Mouse (Mus musculus) myocyte (in vitro differentiated cells): ENCODE results near the gene Hnrnpul1. TPM values are rescaled to one million over a fixed set of nuclear protein-coding genes. Genes with fewer than 3 reads are reported as not detected.

Experiments
- H3K27me3 ChIP-seq: one replicate; pipeline ENCODE4 v1.6.1; 2011; ENCODE audit not compliant: control insufficient read depth, insufficient read depth, insufficient read length
- H3K36me3 ChIP-seq: one replicate; pipeline ENCODE4 v1.6.1; 2011; ENCODE audit not compliant: control insufficient read depth, insufficient read depth
- H3K4me2 ChIP-seq: one replicate; pipeline ENCODE4 v1.6.1; 2011; ENCODE audit warnings: low read depth, control low read depth
- H3K4me3 ChIP-seq: one replicate; pipeline ENCODE4 v1.5.1; 2011; ENCODE audit warnings: mild to moderate bottlenecking, control low read depth, moderate library complexity
- H3K79me2 ChIP-seq: one replicate; pipeline ENCODE4 v1.6.1; 2011; ENCODE audit not compliant: control insufficient read depth, insufficient read depth
- H3ac ChIP-seq: one replicate; pipeline ENCODE4 v1.6.1; 2011; ENCODE audit not compliant: control insufficient read depth, insufficient read length
- CEBPB ChIP-seq: IDR thresholded peaks from 2 replicates; pipeline ENCODE4 v1.6.1; 2011; ENCODE audit warnings: mild to moderate bottlenecking, moderate library complexity; ENCODE audit not compliant: poor library complexity, insufficient read depth, severe bottlenecking
- E2F4 ChIP-seq: IDR thresholded peaks from one replicate; pipeline ENCODE4 v1.6.1; 2011; ENCODE audit warnings: mild to moderate bottlenecking, control low read depth, moderate library complexity; ENCODE audit not compliant: insufficient read depth
- MAX ChIP-seq: IDR thresholded peaks from one replicate; pipeline ENCODE4 v1.6.1; 2011; ENCODE audit warnings: low read depth, mild to moderate bottlenecking, control low read depth
- MYOD1 ChIP-seq, 3 experiments: IDR thresholded peaks; one replicate each; pipeline ENCODE4 v1.6.1; 2011; ENCODE audit warnings: control low read depth in 2 of 3, low read depth in 2 of 3, mild to moderate bottlenecking in 2 of 3, moderate library complexity in 1 of 3; ENCODE audit not compliant: insufficient read length in 2 of 3, control insufficient read depth in 1 of 3
- MYOG ChIP-seq, 3 experiments: IDR thresholded peaks; one replicate each; pipeline ENCODE4 v1.6.1; 2011; ENCODE audit warnings: control low read depth in 2 of 3, low read depth in 2 of 3, mild to moderate bottlenecking in 2 of 3; ENCODE audit not compliant: insufficient read length in 2 of 3, control insufficient read depth in 1 of 3, insufficient read depth in 1 of 3
- POLR2A ChIP-seq: IDR thresholded peaks from one replicate; pipeline ENCODE4 v1.6.1; 2011; ENCODE audit warnings: low read depth, mild to moderate bottlenecking, control low read depth, moderate library complexity; ENCODE audit not compliant: insufficient read length
- POLR2AphosphoS2 ChIP-seq: IDR thresholded peaks from one replicate; pipeline ENCODE4 v1.6.1; 2011; ENCODE audit warnings: low read depth, control low read depth; ENCODE audit not compliant: insufficient read length
- REST ChIP-seq: IDR thresholded peaks from one replicate; pipeline ENCODE4 v1.6.1; 2011; ENCODE audit warnings: mild to moderate bottlenecking, control low read depth, moderate library complexity; ENCODE audit not compliant: insufficient read depth, insufficient read length
- SRF ChIP-seq: IDR thresholded peaks from one replicate; pipeline ENCODE4 v1.6.1; 2011; ENCODE audit warnings: low read depth; ENCODE audit not compliant: control insufficient read depth, insufficient read length
- TCF12 ChIP-seq: IDR thresholded peaks from one replicate; pipeline ENCODE4 v1.6.1; 2011; ENCODE audit warnings: mild to moderate bottlenecking, control low read depth; ENCODE audit not compliant: poor library complexity, insufficient read depth, severe bottlenecking
- TCF3 ChIP-seq: IDR thresholded peaks from one replicate; pipeline ENCODE4 v1.6.1; 2011; ENCODE audit warnings: low read depth, control low read depth; ENCODE audit not compliant: insufficient read length
- USF1 ChIP-seq: IDR thresholded peaks from one replicate; pipeline ENCODE4 v1.6.1; 2011; ENCODE audit warnings: low read depth, mild to moderate bottlenecking, control low read depth, moderate library complexity
- polyA plus RNA-seq: library from polyadenylated mRNA; unstranded; fragments of >200 nt; fragmentation: generic; extraction: Trizol; gene quantifications from one replicate; pipeline ENCODE4 v1.2.1, GENCODE M21; 2012; ENCODE audit warnings: missing spikeins

The Hnrnpul1 gene
- polyA plus RNA-seq, 1 experiment, result 76.2 TPM

DNA sequence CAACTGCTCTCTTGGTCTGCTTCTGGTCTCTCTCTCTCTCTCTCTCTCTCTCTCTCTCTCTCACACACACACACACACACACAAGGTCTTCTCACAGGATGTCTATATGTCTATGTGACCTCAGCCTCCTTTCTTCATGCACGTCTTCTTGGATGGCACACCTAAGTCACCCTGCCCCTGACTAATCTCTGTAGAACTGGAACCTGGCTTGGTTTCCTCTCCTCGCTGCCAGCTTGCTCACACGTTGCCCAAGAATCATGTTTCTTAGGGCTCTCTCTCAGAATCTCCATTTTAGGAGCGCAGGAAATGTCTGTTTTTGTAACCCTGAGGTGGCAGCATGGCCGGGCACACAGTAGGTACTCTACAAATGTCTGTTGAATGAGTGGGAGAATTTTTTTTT lies 25.5 kb upstream of the Hnrnpul1 start:
- no peaks in the 10 kb centered on the region for H3K27me3 ChIP-seq
- H3K4me3 ChIP-seq, result no peak overlapping the region
- H3K79me2 ChIP-seq, result peaks cover 7% of the 10 kb centered on the region
- no peak for TF ChIP-seq MYOG (IDR thresholded peaks at IDR 0.05; ENCODE audit: control insufficient read depth in 1 of 3, insufficient read depth in 1 of 3, insufficient read length in 2 of 3, low read depth in 2 of 3)
- TF ChIP-seq MYOD1 (IDR thresholded peaks at IDR 0.05; ENCODE audit: control insufficient read depth in 1 of 3, insufficient read length in 2 of 3, low read depth in 2 of 3), result no peak
- no peak for TF ChIP-seq REST
- no peak for TF ChIP-seq MAX
- no peak for TF ChIP-seq USF1
- TF ChIP-seq SRF, result no peak
- TF ChIP-seq TCF12, result no peak
- no peak overlapping the region for H3ac ChIP-seq
- no peak overlapping the region for H3K4me2 ChIP-seq
- H3K36me3 ChIP-seq, result peaks cover 25% of the 10 kb centered on the region

DNA sequence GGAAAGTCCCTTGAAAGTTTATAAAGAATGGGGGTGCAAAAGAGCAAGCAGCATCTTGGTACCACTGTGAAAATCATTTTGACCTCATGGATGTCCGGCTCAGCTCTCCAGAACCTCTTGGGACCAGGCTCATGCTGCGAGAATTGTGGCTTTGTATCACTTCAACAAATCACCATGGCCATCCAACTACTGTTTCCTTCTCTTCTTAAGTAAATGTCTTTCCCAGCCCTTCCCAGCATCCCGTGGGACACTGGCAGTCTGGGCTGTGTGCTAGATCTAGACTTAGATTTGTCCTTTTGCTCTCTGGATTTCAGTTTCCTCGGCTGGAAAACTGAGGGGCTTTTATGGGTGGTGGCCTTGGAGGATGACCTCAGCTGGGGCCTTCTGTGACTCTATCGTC lies 13.7 kb upstream of the Hnrnpul1 start:
- Histone ChIP-seq H3K27me3 (no peaks in the 10 kb centered on the region), H3K4me2 (no peak overlapping the region), H3K4me3 (no peak overlapping the region), H3K36me3 (peaks cover 57% of the 10 kb centered on the region), H3ac (no peak overlapping the region), H3K79me2 (no peaks in the 10 kb centered on the region)
- TF ChIP-seq POLR2A (no peak), REST (no peak), MAX (no peak), POLR2AphosphoS2 (no peak), TCF12 (no peak)

- Histone ChIP-seq H3K27me3 (no peaks in the 10 kb centered on the region), H3K79me2 (no peaks in the 10 kb centered on the region), H3K36me3 (peaks cover 47% of the 10 kb centered on the region), H3ac (no peak overlapping the region), H3K4me2 (no peak overlapping the region), H3K4me3 (no peak overlapping the region)
- no peak for TF ChIP-seq CEBPB
- TF ChIP-seq MAX, result no peak
- no peak for TF ChIP-seq SRF
- TF ChIP-seq TCF12, result no peak
- no peak for TF ChIP-seq POLR2AphosphoS2
- no peak for TF ChIP-seq MYOD1 (IDR thresholded peaks at IDR 0.05; ENCODE audit: control insufficient read depth in 1 of 3, insufficient read length in 2 of 3, low read depth in 2 of 3)
- TF ChIP-seq POLR2A, result no peak
- no peak for TF ChIP-seq USF1
- TF ChIP-seq MYOG (IDR thresholded peaks at IDR 0.05; ENCODE audit: control insufficient read depth in 1 of 3, insufficient read depth in 1 of 3, insufficient read length in 2 of 3, low read depth in 2 of 3), result no peak
- TF ChIP-seq REST, result no peak
Measured at GRCm38 (mm10) chr7:25766108-25766507, 11.6 kb upstream of the Hnrnpul1 start.

DNA sequence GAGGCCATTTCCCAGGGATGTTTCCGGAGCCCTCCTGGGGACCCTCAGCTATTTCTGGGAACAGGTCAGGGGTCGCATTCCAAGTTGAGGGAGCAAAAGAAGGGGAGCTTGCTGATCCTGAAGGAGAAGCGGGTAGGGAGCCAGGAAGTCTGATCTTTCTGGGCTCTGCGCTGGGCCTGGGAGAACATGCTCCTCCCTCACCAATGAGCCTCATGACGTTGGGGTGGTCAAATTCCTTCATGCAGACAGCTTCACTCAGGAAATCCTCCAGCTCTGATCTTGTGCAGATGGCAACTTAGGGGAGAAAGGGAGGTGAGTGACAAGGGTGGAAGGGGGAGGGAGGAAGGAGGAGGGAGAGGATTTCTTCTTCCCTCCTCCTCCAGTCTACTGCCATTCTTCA lies 9.7 kb upstream of the Hnrnpul1 start:
- no peak overlapping the region for H3K4me3 ChIP-seq
- no peak overlapping the region for H3K4me2 ChIP-seq
- TF ChIP-seq POLR2A (no peak), MYOD1 (IDR thresholded peaks at IDR 0.05; ENCODE audit: control insufficient read depth in 1 of 3, insufficient read length in 2 of 3, low read depth in 2 of 3) (no peak), USF1 (no peak), POLR2AphosphoS2 (no peak), SRF (no peak), TCF12 (no peak), REST (no peak), TCF3 (no peak), MAX (no peak)
- no peaks in the 10 kb centered on the region for H3K27me3 ChIP-seq
- peaks cover 49% of the 10 kb centered on the region for H3K36me3 ChIP-seq
- no peak overlapping the region for H3ac ChIP-seq
- no peaks in the 10 kb centered on the region for H3K79me2 ChIP-seq

- Histone ChIP-seq H3K4me2 (no peak overlapping the region), H3K79me2 (no peaks in the 10 kb centered on the region), H3K27me3 (no peaks in the 10 kb centered on the region), H3K4me3 (no peak overlapping the region), H3K36me3 (peaks cover 45% of the 10 kb centered on the region), H3ac (no peak overlapping the region)
- TF ChIP-seq POLR2A (no peak), MYOD1 (IDR thresholded peaks at IDR 0.05; ENCODE audit: control insufficient read depth in 1 of 3, insufficient read length in 2 of 3, low read depth in 2 of 3) (no peak), E2F4 (no peak), REST (no peak), USF1 (no peak), MYOG (IDR thresholded peaks at IDR 0.05; ENCODE audit: control insufficient read depth in 1 of 3, insufficient read depth in 1 of 3, insufficient read length in 2 of 3, low read depth in 2 of 3) (no peak), POLR2AphosphoS2 (no peak), SRF (no peak), MAX (no peak), CEBPB (no peak), TCF12 (no peak), TCF3 (no peak)
Measured at GRCm38 (mm10) chr7:25763678-25764077, 9.1 kb upstream of the Hnrnpul1 start.
